Mouse (Mus musculus) naive thymus-derived CD4-positive, alpha-beta T cell, adult 2 months (primary cell): Measurements from ENCODE around the gene Olfr77.

ENCODE experiments used
- DNase-seq: peaks from one replicate; pipeline ENCODE4 v3.0.0-alpha.2; 2011; ENCODE audit warnings: low read depth

Gene Olfr77

DNA sequence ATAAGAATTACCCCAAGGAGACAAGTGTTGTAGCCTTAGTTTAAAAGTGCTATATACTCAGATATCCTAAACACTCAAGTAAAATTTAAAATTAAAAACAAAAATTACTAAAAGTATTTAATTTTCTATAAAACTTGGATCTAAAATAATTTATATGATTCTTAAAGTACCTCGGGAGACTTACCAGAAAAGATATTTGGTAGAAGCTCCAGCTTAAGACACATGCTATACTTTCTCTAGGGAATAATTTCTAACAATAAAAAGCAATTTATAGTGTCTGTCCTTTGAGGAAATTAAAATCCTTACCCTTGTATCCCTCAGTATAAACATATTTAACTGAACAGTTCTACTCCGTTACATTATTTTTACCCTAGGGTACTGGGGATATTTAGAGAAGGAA is at the start of gene Olfr77:
Olfr77 (plus strand) TSS at position 301 of the 400 bp plus-strand sequence.
- DNase-seq, result no peak

DNA sequence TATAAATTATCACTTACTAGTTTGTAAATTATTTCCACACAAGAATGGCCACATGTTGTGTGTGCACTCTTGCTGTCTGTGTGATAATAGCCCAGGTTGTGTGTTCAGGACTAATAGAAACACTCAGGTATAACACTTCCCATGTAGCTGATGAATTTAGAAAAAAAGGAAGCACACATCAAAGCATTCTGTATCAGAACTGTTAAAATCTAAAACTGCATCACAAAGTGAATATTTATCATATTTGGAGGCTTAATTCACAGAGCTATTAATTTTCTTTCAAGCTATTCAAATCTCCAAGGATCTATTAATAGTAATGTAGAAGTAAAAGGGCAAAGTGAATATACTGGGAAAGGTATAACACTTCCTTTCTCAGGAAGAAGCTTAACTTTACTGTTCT is 28.8 kb upstream of the Olfr77 start, which contains the start of gene Olfr862:
Olfr862 (minus strand) TSS at position 101 of the 400 bp plus-strand sequence.
- no peak for DNase-seq

DNA sequence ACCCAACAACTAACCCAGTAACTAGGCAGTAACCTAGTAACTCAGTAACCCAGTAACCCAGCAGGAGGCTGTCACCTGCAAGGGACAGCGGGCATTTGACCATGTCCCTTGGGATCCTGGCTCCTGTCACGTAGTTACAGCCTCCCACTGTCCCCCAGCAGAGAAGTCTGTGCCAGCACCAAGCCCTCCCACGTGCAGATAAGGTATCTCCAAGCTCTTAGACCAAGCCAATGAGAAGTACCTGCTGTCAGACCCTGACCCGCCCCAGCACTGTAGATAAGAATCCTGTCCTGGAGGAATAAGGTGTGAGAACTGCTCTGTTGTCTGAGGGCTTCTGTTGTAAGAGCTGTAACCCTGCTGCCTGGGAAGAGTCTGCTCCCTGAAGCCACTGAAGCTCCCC is 5.5 kb upstream of the Olfr77 start:
- DNase-seq, result no peak
